8 mouse cellular contexts compared by ENCODE assay signal in genomic region chr2:25304657-25305541, GRCm38 (mm10). TPM values are rescaled to one million over a fixed set of nuclear protein-coding genes. Genes with fewer than 3 reads are reported as not detected.
DNase-seq lines count a peak whose midpoint lies in the region; ATAC-seq lines count a peak whose summit lies in the region.

No protein-coding gene starts in this region.

- peak overlapping the region; percentile 85 for H3K4me2 ChIP-seq in kidney, embryonic 16.5 days (replicated peaks; ENCODE audit: low read depth, low read length)
- H3K4me2 ChIP-seq in forebrain, embryonic 16.5 days (ENCODE audit: low read length): peak overlapping the region; percentile 91
- H3K4me2 ChIP-seq in limb, embryonic 11.5 days (ENCODE audit: low read depth, severe bottlenecking): peak overlapping the region; percentile 80
- peak overlapping the region; percentile 79 for H3K4me2 ChIP-seq in midbrain, embryonic 13.5 days (replicated peaks)

- no peaks in the 10 kb centered on the region for H3K9me3 ChIP-seq in kidney, embryonic 16.5 days (ENCODE audit: low read length)
- no peaks in the 10 kb centered on the region for H3K9me3 ChIP-seq in forebrain, embryonic 16.5 days (ENCODE audit: control insufficient read depth, low read length)
- H3K9me3 ChIP-seq in limb, embryonic 11.5 days (ENCODE audit: control insufficient read depth, low read length): no peaks in the 10 kb centered on the region
- H3K9me3 ChIP-seq in midbrain, embryonic 13.5 days: no peaks in the 10 kb centered on the region

- no peak overlapping the region for H3K27ac ChIP-seq in kidney, embryonic 16.5 days (ENCODE audit: low read length)
- H3K27ac ChIP-seq in forebrain, embryonic 16.5 days (ENCODE audit: low read length): no peak overlapping the region
- H3K27ac ChIP-seq in limb, embryonic 11.5 days (replicated peaks; ENCODE audit: low read depth, low read length): no peak overlapping the region
- peak overlapping the region; percentile 65 for H3K27ac ChIP-seq in midbrain, embryonic 13.5 days

- peak overlapping the region; percentile 46 for H3K4me3 ChIP-seq in kidney, embryonic 16.5 days (ENCODE audit: low read length)
- peak overlapping the region; percentile 61 for H3K4me3 ChIP-seq in forebrain, embryonic 16.5 days (replicated peaks; ENCODE audit: low read length)
- peak overlapping the region; percentile 32 for H3K4me3 ChIP-seq in limb, embryonic 11.5 days (ENCODE audit: low read depth, low read length)
- peak overlapping the region; percentile 49 for H3K4me3 ChIP-seq in midbrain, embryonic 13.5 days (replicated peaks)

- WGBS in kidney, embryonic 16.5 days: 3% methylated on average over 42 of the region's 45 CpGs
- 2% methylated on average over 41 of the region's 45 CpGs for WGBS in forebrain, embryonic 16.5 days
- 3% methylated on average over 41 of the region's 45 CpGs for WGBS in limb, embryonic 11.5 days
- WGBS in midbrain, embryonic 13.5 days: 2% methylated on average over 44 of the region's 45 CpGs

- H3K36me3 ChIP-seq in kidney, embryonic 16.5 days (ENCODE audit: insufficient read depth, low read length): no peaks in the 10 kb centered on the region
- H3K36me3 ChIP-seq in forebrain, embryonic 16.5 days (ENCODE audit: control insufficient read depth, insufficient read depth): no peaks in the 10 kb centered on the region
- H3K36me3 ChIP-seq in limb, embryonic 11.5 days (ENCODE audit: control insufficient read depth, insufficient read depth, low read length): no peaks in the 10 kb centered on the region
- H3K36me3 ChIP-seq in midbrain, embryonic 13.5 days: no peaks in the 10 kb centered on the region; the same call in 1 of the 2 replicates

- H3K4me1 ChIP-seq in kidney, embryonic 16.5 days (ENCODE audit: insufficient read depth, low read length): peaks cover 3% of the 10 kb centered on the region; the same call in 1 of the 2 replicates
- H3K4me1 ChIP-seq in forebrain, embryonic 16.5 days (replicated peaks; ENCODE audit: control insufficient read depth, insufficient read depth, low read length): peaks cover 13% of the 10 kb centered on the region
- no peaks in the 10 kb centered on the region for H3K4me1 ChIP-seq in limb, embryonic 11.5 days (ENCODE audit: control insufficient read depth, insufficient read depth, low read length)
- H3K4me1 ChIP-seq in midbrain, embryonic 13.5 days (replicated peaks): peaks cover 16% of the 10 kb centered on the region

- peak; percentile 71; the same call in 1 of the 2 replicates for ATAC-seq in kidney, embryonic 16.5 days (ENCODE audit: low FRiP score, low TSS enrichment)
- ATAC-seq in forebrain, embryonic 16.5 days: peak; percentile 84
- peak; percentile 65; the same call in 1 of the 2 replicates for ATAC-seq in limb, embryonic 11.5 days (ENCODE audit: insufficient number of reproducible peaks, low FRiP score, low TSS enrichment, low read depth)
- peak; percentile 94 for ATAC-seq in midbrain, embryonic 13.5 days

- H3K27me3 ChIP-seq in kidney, embryonic 16.5 days (ENCODE audit: insufficient read depth, low read length): peaks cover 53% of the 10 kb centered on the region
- peaks cover 35% of the 10 kb centered on the region for H3K27me3 ChIP-seq in forebrain, embryonic 16.5 days (replicated peaks; ENCODE audit: control insufficient read depth, insufficient read depth, low read length)
- peaks cover 11% of the 10 kb centered on the region for H3K27me3 ChIP-seq in limb, embryonic 11.5 days (ENCODE audit: control insufficient read depth, insufficient read depth, low read length)
- peaks cover 73% of the 10 kb centered on the region for H3K27me3 ChIP-seq in midbrain, embryonic 13.5 days

- peak overlapping the region; percentile 37; the same call in 1 of the 2 replicates for H3K9ac ChIP-seq in kidney, embryonic 16.5 days (replicated peaks; ENCODE audit: low read length)
- H3K9ac ChIP-seq in forebrain, embryonic 16.5 days (replicated peaks; ENCODE audit: low read depth, low read length): peak overlapping the region; percentile 67
- peak overlapping the region; percentile 47; the same call in 1 of the 2 replicates for H3K9ac ChIP-seq in limb, embryonic 11.5 days (ENCODE audit: low read length)
- peak overlapping the region; percentile 70 for H3K9ac ChIP-seq in midbrain, embryonic 13.5 days (replicated peaks)

- no peak for DNase-seq in kidney, adult 18-20 months
- DNase-seq in adrenal gland, postnatal 25 days: peak; percentile 28
- peak; percentile 71 for DNase-seq in limb, embryonic 11.5 days (ENCODE audit: low spot score)
- no peak for DNase-seq in urinary bladder, postnatal 10 days (ENCODE audit: low spot score)
- no peak for DNase-seq in c-Kit-positive CD71-positive TER-119-positive erythroid progenitor cells, embryonic 14.5 days (ENCODE audit: low spot score)

RNA-seq across cellular contexts. Expression of gene Grin1, which starts 14.1 kb away (rescaled TPM):
- 0.22 and 0.60 TPM in 2 replicates for polyA plus RNA-seq in kidney, embryonic 16.5 days (2015; fragmentation: Nextera tagmentation; extraction: Ambion mirVana)
- total RNA-seq in adrenal gland, postnatal 25 days (2021): 9.0 and 12.6 TPM in 2 replicates
- polyA plus RNA-seq in forebrain, embryonic 16.5 days (2015; fragmentation: Nextera tagmentation; extraction: Ambion mirVana): 19.0 and 29.4 TPM in 2 replicates
- 0.60 and 1.4 TPM in 2 replicates for polyA plus RNA-seq in limb, embryonic 11.5 days (2014; fragmentation: Nextera tagmentation; extraction: Ambion mirVana)
- polyA plus RNA-seq in midbrain, embryonic 13.5 days (2015; fragmentation: Nextera tagmentation; extraction: Ambion mirVana): 17.5 and 19.0 TPM in 2 replicates

RNA-seq across cellular contexts. Expression of gene Lrrc26, which starts 15.2 kb away (rescaled TPM):
- polyA plus RNA-seq in kidney, embryonic 16.5 days (2015; fragmentation: Nextera tagmentation; extraction: Ambion mirVana): not detected in 2 replicates
- not detected in 2 replicates for total RNA-seq in adrenal gland, postnatal 25 days (2021)
- polyA plus RNA-seq in forebrain, embryonic 16.5 days (2015; fragmentation: Nextera tagmentation; extraction: Ambion mirVana): 0.21 TPM in 1 of 2 replicates, not detected in the other
- polyA plus RNA-seq in limb, embryonic 11.5 days (2014; fragmentation: Nextera tagmentation; extraction: Ambion mirVana): not detected in 2 replicates
- 0.27 TPM in 1 of 2 replicates, not detected in the other for polyA plus RNA-seq in midbrain, embryonic 13.5 days (2015; fragmentation: Nextera tagmentation; extraction: Ambion mirVana)

RNA-seq across cellular contexts. Expression of gene Tmem210, which starts 17.0 kb away (rescaled TPM):
- not detected in 2 replicates for polyA plus RNA-seq in kidney, embryonic 16.5 days (2015; fragmentation: Nextera tagmentation; extraction: Ambion mirVana)
- total RNA-seq in adrenal gland, postnatal 25 days (2021): not detected in 2 replicates
- polyA plus RNA-seq in forebrain, embryonic 16.5 days (2015; fragmentation: Nextera tagmentation; extraction: Ambion mirVana): not detected in 2 replicates
- polyA plus RNA-seq in limb, embryonic 11.5 days (2014; fragmentation: Nextera tagmentation; extraction: Ambion mirVana): not detected in 2 replicates
- not detected in 2 replicates for polyA plus RNA-seq in midbrain, embryonic 13.5 days (2015; fragmentation: Nextera tagmentation; extraction: Ambion mirVana)

RNA-seq across cellular contexts. Expression of gene Man1b1, which starts 27.2 kb away (rescaled TPM):
- 53.7 and 57.5 TPM in 2 replicates for polyA plus RNA-seq in kidney, embryonic 16.5 days (2015; fragmentation: Nextera tagmentation; extraction: Ambion mirVana)
- total RNA-seq in adrenal gland, postnatal 25 days (2021): 53.6 and 57.9 TPM in 2 replicates
- polyA plus RNA-seq in forebrain, embryonic 16.5 days (2015; fragmentation: Nextera tagmentation; extraction: Ambion mirVana): 50.6 and 54.6 TPM in 2 replicates
- polyA plus RNA-seq in limb, embryonic 11.5 days (2014; fragmentation: Nextera tagmentation; extraction: Ambion mirVana): 81.9 and 97.6 TPM in 2 replicates
- 60.0 and 66.4 TPM in 2 replicates for polyA plus RNA-seq in midbrain, embryonic 13.5 days (2015; fragmentation: Nextera tagmentation; extraction: Ambion mirVana)

RNA-seq across cellular contexts. Expression of gene Anapc2, which starts 32.6 kb away (rescaled TPM):
- polyA plus RNA-seq in kidney, embryonic 16.5 days (2015; fragmentation: Nextera tagmentation; extraction: Ambion mirVana): 146 and 152 TPM in 2 replicates
- 70.9 and 95.1 TPM in 2 replicates for total RNA-seq in adrenal gland, postnatal 25 days (2021)
- 150 and 159 TPM in 2 replicates for polyA plus RNA-seq in forebrain, embryonic 16.5 days (2015; fragmentation: Nextera tagmentation; extraction: Ambion mirVana)
- polyA plus RNA-seq in limb, embryonic 11.5 days (2014; fragmentation: Nextera tagmentation; extraction: Ambion mirVana): 118 and 120 TPM in 2 replicates
- 147 and 149 TPM in 2 replicates for polyA plus RNA-seq in midbrain, embryonic 13.5 days (2015; fragmentation: Nextera tagmentation; extraction: Ambion mirVana)

Comparison
In these comparisons a context has a peak if more than half of its experiments do, and no peak if none do; other contexts are left out.
1. DNase-seq: peak in adrenal gland, postnatal 25 days (single experiment) and limb, embryonic 11.5 days (single experiment); none in kidney, adult 18-20 months (single experiment), urinary bladder, postnatal 10 days (single experiment) and c-Kit-positive CD71-positive TER-119-positive erythroid progenitor cells, embryonic 14.5 days (single experiment).
2. Peak in every context shown above with its lines, with median percentiles within 50 percentile points of each other: ATAC-seq, H3K4me2 ChIP-seq, H3K4me3 ChIP-seq and H3K9ac ChIP-seq.